Mouse (Mus musculus) small intestine, adult 2 months (tissue): ENCODE data around the gene Rtl5. TPM values are rescaled to one million over a fixed set of nuclear protein-coding genes. Genes with fewer than 3 reads are reported as not detected.

Experiments
- H3K27ac ChIP-seq: fragments of 200-500 bp; 2 replicates; pipeline ENCODE4 v1.5.1; 2012; ENCODE audit warnings: low read depth, low read length, control low read depth, inconsistent platforms; ENCODE audit not compliant: insufficient read depth
- H3K27me3 ChIP-seq: fragments of 200-500 bp; 2 replicates; pipeline ENCODE4 v1.6.1; 2012; ENCODE audit warnings: mild to moderate bottlenecking, moderate library complexity, low read length, inconsistent platforms; ENCODE audit not compliant: control insufficient read depth, insufficient read depth
- H3K36me3 ChIP-seq: fragments of 200-500 bp; 2 replicates; pipeline ENCODE4 v1.6.1; 2012; ENCODE audit warnings: mild to moderate bottlenecking, low read length, control low read depth, inconsistent platforms; ENCODE audit not compliant: control insufficient read depth, insufficient read depth
- H3K4me1 ChIP-seq: fragments of 200-500 bp; 2 replicates; pipeline ENCODE4 v1.6.1; 2012; ENCODE audit warnings: low read length, inconsistent platforms, mixed read lengths; ENCODE audit not compliant: control insufficient read depth, insufficient read depth, insufficient read length
- H3K4me3 ChIP-seq: fragments of 200-500 bp; 2 replicates; pipeline ENCODE4 v1.5.1; 2012; ENCODE audit warnings: low read depth, mild to moderate bottlenecking, control low read depth, inconsistent platforms, low read length, moderate library complexity
- CTCF ChIP-seq: fragments of 200-500 bp; IDR thresholded peaks from 2 replicates; pipeline ENCODE4 v1.5.1; 2012; ENCODE audit warnings: low read depth, mild to moderate bottlenecking, control low read depth, inconsistent platforms, low read length, moderate library complexity, mixed read lengths; ENCODE audit not compliant: insufficient replicate concordance, insufficient read length; ENCODE audit errors: extremely low read depth
- POLR2A ChIP-seq: fragments of 200-500 bp; IDR thresholded peaks from 2 replicates; pipeline ENCODE4 v1.6.1; 2012; ENCODE audit warnings: low read depth, mild to moderate bottlenecking, control low read depth, inconsistent platforms, low read length, moderate library complexity
- WGBS: fragments of 180-500 bp; shearing (Covaris S2); methylation state at CpG from one replicate; pipeline ENCODE4 v1.1.7; 2018; 5-methylcytosine and 5-hydroxymethylcytosine counted together
- polyA plus RNA-seq: library from polyadenylated mRNA; depleted of rRNA; stranded (reverse); fragments of >200 nt; gene quantifications from 2 replicates; pipeline ENCODE4 v1.2.3, GENCODE M21; 2012

Rtl5 gene
- polyA plus RNA-seq, 1 experiment: 1.4 TPM

GRCm38 (mm10) chrX:102075158-102075557, 4.1 kb upstream of the Rtl5 start:
- Histone ChIP-seq H3K4me3 (no peak overlapping the region), H3K36me3 (no peaks in the 10 kb centered on the region), H3K4me1 (0 out of 2 replicates have a peak, but pooled peaks cover 1% of the 10 kb centered on the region), H3K27ac (no peak overlapping the region), H3K27me3 (no peaks in the 10 kb centered on the region; the same call in 1 of the 2 replicates)
- 68% methylated on average over 4 of the region's 4 CpGs for WGBS
- TF ChIP-seq POLR2A (no peak), CTCF (no peak)

- 0 out of 2 replicates have a peak, but pooled peaks cover 1% of the 10 kb centered on the region for H3K4me1 ChIP-seq
- 81% methylated on average over 5 of the region's 5 CpGs for WGBS
- H3K27me3 ChIP-seq: no peaks in the 10 kb centered on the region; the same call in 1 of the 2 replicates
- TF ChIP-seq POLR2A (no peak), CTCF (no peak)
- no peak overlapping the region for H3K4me3 ChIP-seq
- H3K27ac ChIP-seq: no peak overlapping the region
- no peaks in the 10 kb centered on the region for H3K36me3 ChIP-seq
Observed at GRCm38 (mm10) chrX:102074435-102074834, 3.3 kb upstream of the Rtl5 start.

DNA sequence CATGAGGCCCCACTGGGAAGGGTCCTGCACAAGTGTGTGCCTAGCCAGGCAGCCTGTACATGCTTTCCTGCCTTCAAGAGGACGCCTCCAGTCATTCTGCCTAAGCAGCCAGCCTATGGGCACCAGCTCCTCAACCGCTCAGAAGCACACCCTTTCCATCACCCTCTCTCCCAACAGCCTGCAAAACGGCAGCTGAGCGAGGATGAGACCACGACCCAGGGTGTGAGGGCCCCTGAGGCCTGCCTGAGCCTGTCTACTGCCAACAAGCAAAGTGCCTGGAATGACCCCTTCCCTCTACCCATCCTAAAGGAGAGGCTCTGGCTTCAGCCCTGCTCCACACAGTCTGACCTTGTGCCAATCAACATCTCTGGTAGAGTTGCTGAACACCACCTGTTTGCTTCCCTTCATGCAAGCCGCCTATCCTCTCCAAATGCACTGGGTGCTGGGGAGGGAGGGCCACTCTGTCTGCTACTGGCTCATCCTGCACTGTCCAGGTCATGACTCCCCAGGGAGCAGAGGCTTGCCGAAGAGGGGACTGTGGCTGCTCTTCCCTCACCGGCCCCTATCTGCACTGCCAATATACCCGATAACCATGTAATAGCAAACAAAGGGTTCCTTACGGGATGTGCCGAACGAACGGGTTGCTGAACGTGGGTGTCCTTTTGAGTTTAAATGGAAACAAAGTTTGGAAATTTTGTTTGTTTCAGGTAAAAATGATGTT, 2.7 kb upstream of the Rtl5 start:
- WGBS: 88% methylated on average over 14 of the region's 14 CpGs
- no peak overlapping the region for H3K27ac ChIP-seq
- H3K4me3 ChIP-seq: no peak overlapping the region
- H3K36me3 ChIP-seq: no peaks in the 10 kb centered on the region
- TF ChIP-seq CTCF (no peak), POLR2A (no peak)
- no peaks in the 10 kb centered on the region; the same call in 1 of the 2 replicates for H3K27me3 ChIP-seq
- 0 out of 2 replicates have a peak, but pooled peaks cover 1% of the 10 kb centered on the region for H3K4me1 ChIP-seq

- no peaks in the 10 kb centered on the region for H3K36me3 ChIP-seq
- no peaks in the 10 kb centered on the region; the same call in 1 of the 2 replicates for H3K27me3 ChIP-seq
- H3K4me3 ChIP-seq: peak overlapping the region; percentile 67
- 31% methylated on average over 2 of the region's 2 CpGs for WGBS
- H3K4me1 ChIP-seq: 0 out of 2 replicates have a peak, but pooled peaks cover 1% of the 10 kb centered on the region
- TF ChIP-seq CTCF (no peak), POLR2A (no peak)
- no peak overlapping the region for H3K27ac ChIP-seq
Observed at GRCm38 (mm10) chrX:102071517-102071916, 413 bp upstream of the Rtl5 start.

DNA sequence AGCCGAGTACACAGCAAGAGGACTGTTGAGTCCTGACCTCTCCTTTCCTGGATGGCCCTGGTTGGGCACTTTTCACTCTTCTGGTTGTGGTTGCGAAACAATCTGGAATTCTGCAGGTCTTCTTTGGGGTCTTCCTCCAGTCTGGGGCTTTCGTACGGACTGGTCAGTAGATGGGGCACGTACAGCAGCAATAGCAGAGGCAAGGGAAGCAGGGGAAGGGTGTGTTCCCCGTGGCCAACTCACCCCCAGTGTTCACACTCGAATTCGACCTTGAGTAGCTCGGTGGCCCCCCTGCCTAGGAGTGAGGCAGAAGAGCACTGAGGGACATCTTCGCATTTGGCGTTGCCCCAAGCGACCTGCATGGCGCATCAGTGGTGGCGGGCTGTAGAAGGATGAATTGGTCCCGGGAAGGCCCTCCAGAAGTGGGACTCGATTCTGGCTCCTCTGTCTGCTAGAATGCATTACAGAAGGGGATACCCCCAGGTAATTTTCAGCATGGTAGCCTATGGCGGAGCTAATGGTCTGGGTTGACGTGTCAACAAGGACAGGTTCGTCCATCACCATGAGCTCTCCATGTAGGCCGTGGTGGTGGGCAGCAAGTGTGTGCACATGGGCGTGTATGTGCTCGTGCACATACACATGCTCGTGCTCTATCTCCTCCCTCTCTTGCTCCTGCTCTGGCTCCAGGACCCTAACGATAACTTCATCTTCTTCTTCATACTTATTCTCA, 2.1 kb downstream of the Rtl5 start:
- TF ChIP-seq CTCF: no peak
- TF ChIP-seq POLR2A: no peak
- H3K4me3 ChIP-seq: no peak overlapping the region
- H3K36me3 ChIP-seq: no peaks in the 10 kb centered on the region
- H3K27ac ChIP-seq: no peak overlapping the region
- H3K4me1 ChIP-seq: 0 out of 2 replicates have a peak, but pooled peaks cover 1% of the 10 kb centered on the region
- H3K27me3 ChIP-seq: no peaks in the 10 kb centered on the region; the same call in 1 of the 2 replicates
- WGBS: 91% methylated on average over 24 of the region's 24 CpGs

DNA sequence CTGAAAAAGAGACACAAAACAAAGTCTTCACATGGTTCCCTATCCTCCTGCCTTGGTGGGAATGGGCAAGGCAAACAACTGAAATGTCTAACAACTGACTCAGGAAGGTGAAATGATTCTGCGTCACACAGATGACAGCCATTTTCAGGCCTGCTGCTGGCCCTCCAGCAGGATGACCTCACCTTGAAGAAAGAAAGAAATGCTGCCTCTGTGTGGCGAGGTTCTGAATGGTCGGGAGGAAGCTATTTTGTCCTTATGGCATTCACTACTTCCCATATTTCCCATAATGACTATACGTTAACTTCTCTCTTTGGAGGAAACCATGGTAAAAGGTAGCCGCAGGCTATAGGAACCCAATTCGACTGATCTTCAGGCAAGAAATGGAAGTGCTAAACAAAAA, 4.0 kb downstream of the Rtl5 start:
- Histone ChIP-seq H3K4me3 (no peak overlapping the region), H3K27ac (no peak overlapping the region), H3K27me3 (no peaks in the 10 kb centered on the region; the same call in 1 of the 2 replicates), H3K36me3 (no peaks in the 10 kb centered on the region), H3K4me1 (0 out of 2 replicates have a peak, but pooled peaks cover 1% of the 10 kb centered on the region)
- 73% methylated on average over 6 of the region's 6 CpGs for WGBS
- TF ChIP-seq CTCF (no peak), POLR2A (no peak)

DNA sequence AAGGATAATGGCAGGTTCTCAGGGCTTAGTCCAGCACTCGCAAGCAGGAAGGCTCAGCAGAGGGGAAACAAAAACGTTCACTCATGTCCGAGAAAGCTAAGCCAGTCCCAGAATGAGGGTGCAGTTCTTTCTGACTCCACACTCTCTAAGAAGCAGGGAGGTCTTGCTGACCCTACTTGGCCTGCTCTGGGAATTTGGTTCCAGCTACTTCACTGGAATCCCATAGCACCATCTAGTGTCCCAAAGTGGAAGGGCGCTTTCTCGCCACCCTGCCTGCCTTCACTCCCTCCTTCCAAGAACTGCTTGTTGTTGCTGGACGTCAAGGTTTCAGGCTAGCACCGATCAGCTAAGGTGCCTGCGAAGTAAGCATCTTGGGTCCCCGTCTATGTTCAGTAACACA, 5.0 kb downstream of the Rtl5 start:
- WGBS: 25% methylated on average over 9 of the region's 9 CpGs
- Histone ChIP-seq H3K36me3 (no peaks in the 10 kb centered on the region), H3K27me3 (no peaks in the 10 kb centered on the region; the same call in 1 of the 2 replicates)

More for the DNA sequence above, 5.0 kb downstream of the Rtl5 start:
- H3K27ac ChIP-seq: no peak overlapping the region
- TF ChIP-seq POLR2A: no peak
- TF ChIP-seq CTCF: peak; percentile 55; the same call in 1 of the 2 replicates
- 0 out of 2 replicates have a peak, but pooled peaks cover 1% of the 10 kb centered on the region for H3K4me1 ChIP-seq
- no peak overlapping the region for H3K4me3 ChIP-seq
